Mouse (Mus musculus): ENCODE results near the gene Clec16a.

GRCm38 (mm10) chr16:10578376-10578775, 33.2 kb downstream of the Clec16a start:
- TF ChIP-seq CTCF (IDR thresholded peaks at IDR 0.05; ENCODE audit: extremely low read depth, insufficient read depth, low read length) (no peak), POLR2A (IDR thresholded peaks at IDR 0.05; ENCODE audit: extremely low read depth, insufficient read depth, low read length) (no peak)

Measured in cortical plate, adult 2 months (tissue).